Mouse (Mus musculus) heart, adult 2 months (tissue): ENCODE data around the gene Tmod1. TPM values are rescaled to one million over a fixed set of nuclear protein-coding genes. Genes with fewer than 3 reads are reported as not detected.

Source experiments
- DNase-seq, 2 experiments: peaks; one replicate each; pipeline ENCODE4 v3.0.0; 2021
- H3K27ac ChIP-seq: fragments of 200-600 bp; 2 replicates; pipeline ENCODE4 v1.8.1; 2022
- H3K27me3 ChIP-seq: fragments of 200-500 bp; 2 replicates; pipeline ENCODE4 v1.6.1; 2012; ENCODE audit warnings: mild to moderate bottlenecking, low read length, inconsistent platforms, mixed read lengths; ENCODE audit not compliant: control insufficient read depth, insufficient read depth
- H3K36me3 ChIP-seq: fragments of 200-500 bp; 2 replicates; pipeline ENCODE4 v1.6.1; 2012; ENCODE audit warnings: low read length, inconsistent platforms; ENCODE audit not compliant: control insufficient read depth, insufficient read depth
- H3K4me1 ChIP-seq: fragments of 200-500 bp; 2 replicates; pipeline ENCODE4 v1.6.1; 2011; ENCODE audit warnings: low read length; ENCODE audit not compliant: control insufficient read depth, insufficient read depth
- H3K4me3 ChIP-seq: fragments of 200-600 bp; 2 replicates; pipeline ENCODE4 v1.8.1; 2022
- H3K79me2 ChIP-seq: fragments of 200-500 bp; replicated peaks from 2 replicates; pipeline ENCODE4 v1.6.1; 2012; ENCODE audit warnings: mild to moderate bottlenecking, inconsistent platforms, low read length, moderate library complexity, mixed read lengths; ENCODE audit not compliant: control insufficient read depth, insufficient read depth
- H3K9ac ChIP-seq: fragments of 200-500 bp; 2 replicates; pipeline ENCODE4 v1.6.1; 2012; ENCODE audit warnings: low read depth, mild to moderate bottlenecking, control low read depth, inconsistent platforms, low read length, mixed read lengths
- CTCF ChIP-seq: fragments of 200-600 bp; IDR thresholded peaks from 2 replicates; pipeline ENCODE4 v1.8.1; 2022; ENCODE audit warnings: antibody characterized with exemption, mild to moderate bottlenecking, moderate library complexity
- EP300 ChIP-seq: fragments of 200-500 bp; IDR thresholded peaks from 2 replicates; pipeline ENCODE4 v1.6.1; 2011; ENCODE audit warnings: low read depth, low read length, control low read depth; ENCODE audit not compliant: insufficient read depth
- POLR2A ChIP-seq: fragments of 200-500 bp; IDR thresholded peaks from 2 replicates; pipeline ENCODE4 v1.6.1; 2011; ENCODE audit warnings: mild to moderate bottlenecking, low read depth, low read length, control low read depth; ENCODE audit not compliant: insufficient read depth
- WGBS: fragments of 180-500 bp; shearing (Covaris S2); methylation state at CpG from one replicate; pipeline ENCODE4 v1.1.7; 2018; 5-methylcytosine and 5-hydroxymethylcytosine counted together
- intact Hi-C: fragments of 180-260 bp; cut with DNase I; formaldehyde crosslinking; loops from one replicate; pipeline ENCODE4 v1.15.1; 2025
- long read RNA-seq: library from polyadenylated mRNA; stranded (forward); transcript quantifications from one replicate; pipeline ENCODE4 v2.0.0, GENCODE M21; 2021
- polyA plus RNA-seq: library from polyadenylated mRNA; depleted of rRNA; stranded (reverse); fragments of >200 nt; gene quantifications from 2 replicates; pipeline ENCODE4 v1.2.3, GENCODE M21; 2012; rRNA removed
- total RNA-seq, 2 experiments: library from RNA; stranded (reverse); gene quantifications; 2 replicates each; pipeline ENCODE4 v1.2.3; 2021

Gene Tmod1
- 100 to 1,000 TPM; 250 to 264 TPM for total RNA-seq
- polyA plus RNA-seq = 142 and 220 TPM in 2 replicates
- long read RNA-seq, transcript Tmod1-201 (10 exons, 3,158 nt) = major isoform, 209 of 252 reads
- long read RNA-seq, partial matches to known transcripts = 18 of 252 reads
- long read RNA-seq, other reads (novel, unspliced or antisense) = 25 of 252 reads

- peak; percentile 85 to 87 for DNase-seq
- H3K4me1 ChIP-seq = peaks cover 7% of the 10 kb centered on the region
- no peaks in the 10 kb centered on the region for H3K36me3 ChIP-seq
- under 1% methylated on average over 72 of the region's 72 CpGs for WGBS
- intact Hi-C loops = loop anchor here (2.0 kb wide), 1 partner anchor 48 kb away; no protein-coding TSS in a partner anchor
- peak within 1 kb of the TSS; percentile 97 for H3K27ac ChIP-seq
- peak within 1 kb of the TSS; percentile 65 for H3K4me3 ChIP-seq
- H3K27me3 ChIP-seq = no peaks in the 10 kb centered on the region
- no peaks in the 10 kb centered on the region for H3K79me2 ChIP-seq
- H3K9ac ChIP-seq = peak within 1 kb of the TSS; percentile 94
- TF ChIP-seq EP300 (peak; percentile 46; the same call in 1 of the 2 replicates), CTCF (peak; percentile 70), POLR2A (peak; percentile 54)
These were observed at the start of gene Tmod1 for GRCm38 (mm10) chr4:46038892-46039751. Gene Tmod1 (plus strand): TSS chr4:46038935.

- H3K27ac ChIP-seq = peak overlapping the region; percentile 49
These were observed 48.2 kb upstream of the Tmod1 start for GRCm38 (mm10) chr4:45990427-45991135.

GRCm38 (mm10) chr4:45998536-45998935, 40.2 kb upstream of the Tmod1 start:
- Histone ChIP-seq H3K79me2 (no peaks in the 10 kb centered on the region), H3K9ac (no peak overlapping the region), H3K4me1 (no peaks in the 10 kb centered on the region), H3K27me3 (no peaks in the 10 kb centered on the region), H3K36me3 (no peaks in the 10 kb centered on the region), H3K4me3 (no peak overlapping the region), H3K27ac (no peak overlapping the region)
- TF ChIP-seq CTCF (no peak), EP300 (no peak), POLR2A (no peak)
- intact Hi-C loops = no loop called here
- WGBS = 87% methylated on average over 4 of the region's 4 CpGs
- no peak for DNase-seq

More at GRCm38 (mm10) chr4:45990427-45991135, 48.2 kb upstream of the Tmod1 start:
- no peak for TF ChIP-seq CTCF
- TF ChIP-seq EP300 = no peak
- TF ChIP-seq POLR2A = no peak
- intact Hi-C loops = no loop called here
- no peak overlapping the region for H3K9ac ChIP-seq
- WGBS = 41% methylated on average over 6 of the region's 6 CpGs
- H3K27me3 ChIP-seq = no peaks in the 10 kb centered on the region
- no peak for DNase-seq
- H3K4me1 ChIP-seq = peaks cover 3% of the 10 kb centered on the region
- H3K79me2 ChIP-seq = no peaks in the 10 kb centered on the region
- H3K4me3 ChIP-seq = no peak overlapping the region
- peaks cover 6% of the 10 kb centered on the region for H3K36me3 ChIP-seq

GRCm38 (mm10) chr4:46008142-46008793, 30.5 kb upstream of the Tmod1 start:
- Histone ChIP-seq H3K79me2 (no peaks in the 10 kb centered on the region), H3K27ac (peak overlapping the region; percentile 5; the same call in 1 of the 2 replicates), H3K9ac (no peak overlapping the region), H3K27me3 (no peaks in the 10 kb centered on the region), H3K36me3 (no peaks in the 10 kb centered on the region), H3K4me1 (peaks cover 3% of the 10 kb centered on the region), H3K4me3 (no peak overlapping the region)
- intact Hi-C loops = loop anchor here (5.0 kb wide), 1 partner anchor 66 kb away; no protein-coding TSS in a partner anchor
- TF ChIP-seq POLR2A (no peak), CTCF (0 out of 2 replicates have a peak, but pooled peaks have one; percentile 18), EP300 (0 out of 2 replicates have a peak, but pooled peaks have one; percentile 37)
- 60% methylated on average over 5 of the region's 5 CpGs for WGBS
- DNase-seq = peak in 1 of 2 experiments; percentile 30

- H3K4me3 ChIP-seq = no peak overlapping the region
- WGBS = 95% methylated on average over 2 of the region's 2 CpGs
- H3K4me1 ChIP-seq = peaks cover 3% of the 10 kb centered on the region
- TF ChIP-seq POLR2A (no peak), EP300 (no peak), CTCF (no peak)
- no peak overlapping the region for H3K9ac ChIP-seq
- H3K27me3 ChIP-seq = no peaks in the 10 kb centered on the region
- intact Hi-C loops = no loop called here
- H3K27ac ChIP-seq = no peak overlapping the region
- no peak for DNase-seq
- no peaks in the 10 kb centered on the region for H3K36me3 ChIP-seq
- no peaks in the 10 kb centered on the region for H3K79me2 ChIP-seq
These were observed 27.0 kb upstream of the Tmod1 start for GRCm38 (mm10) chr4:46011698-46012097.
